Comparison of ENCODE assay signal across 8 mouse cellular contexts in genomic region chr5:31241522-31242034, GRCm38 (mm10). TPM values are rescaled to one million over a fixed set of nuclear protein-coding genes. Genes with fewer than 3 reads are reported as not detected.
DNase-seq lines count a peak whose midpoint lies in the region; ATAC-seq and TF ChIP-seq lines count a peak whose summit lies in the region.

No protein-coding gene starts in this region.

- H3K36me3 ChIP-seq in heart, embryonic 13.5 days = peaks cover 31% of the 10 kb centered on the region
- no peaks in the 10 kb centered on the region for H3K36me3 ChIP-seq in ES-Bruce4 (ENCODE audit: control insufficient read depth, insufficient read depth, low read length, poor library complexity, severe bottlenecking)
- H3K36me3 ChIP-seq in forebrain, postnatal 0 days (ENCODE audit: insufficient read depth) = peaks cover 29% of the 10 kb centered on the region

- H3K4me2 ChIP-seq in heart, embryonic 13.5 days = peak overlapping the region; percentile 81
- H3K4me2 ChIP-seq in forebrain, postnatal 0 days (ENCODE audit: low read depth) = peak overlapping the region; percentile 76

- peak overlapping the region; percentile 99 for H3K27ac ChIP-seq in heart, embryonic 13.5 days (replicated peaks)
- H3K27ac ChIP-seq in ES-Bruce4 (ENCODE audit: insufficient read depth, low read length) = no peak overlapping the region
- peak overlapping the region; percentile 93 for H3K27ac ChIP-seq in forebrain, postnatal 0 days (ENCODE audit: low read depth, low read length)

- no peak for ATAC-seq in heart, embryonic 13.5 days (ENCODE audit: extremely low read depth, insufficient number of reproducible peaks, low FRiP score, low TSS enrichment)
- ATAC-seq in forebrain, postnatal 0 days = no peak
- ATAC-seq in megakaryocyte progenitor cell, adult 5-6 weeks (replicated peaks; ENCODE audit: poor library complexity) = peak; percentile 10; the same call in 1 of the 2 replicates

- no peak for TF ChIP-seq EP300 in ES-Bruce4 (IDR thresholded peaks at IDR 0.05; ENCODE audit: insufficient read depth, low read depth, low read length)

- no peaks in the 10 kb centered on the region for H3K27me3 ChIP-seq in heart, embryonic 13.5 days (replicated peaks)
- no peaks in the 10 kb centered on the region for H3K27me3 ChIP-seq in ES-Bruce4 (ENCODE audit: control insufficient read depth, insufficient read depth, low read length, poor library complexity, severe bottlenecking)
- H3K27me3 ChIP-seq in forebrain, postnatal 0 days (ENCODE audit: insufficient read depth, low read length) = no peaks in the 10 kb centered on the region

- TF ChIP-seq POLR2A in ES-Bruce4 (IDR thresholded peaks at IDR 0.05; ENCODE audit: insufficient read depth, low read length) = no peak

- H3K9me3 ChIP-seq in heart, embryonic 13.5 days = 0 out of 2 replicates have a peak, but pooled peaks cover 2% of the 10 kb centered on the region
- no peaks in the 10 kb centered on the region for H3K9me3 ChIP-seq in ES-Bruce4 (replicated peaks; ENCODE audit: control insufficient read depth, insufficient read depth, low read length, poor library complexity, severe bottlenecking)
- H3K9me3 ChIP-seq in forebrain, postnatal 0 days (ENCODE audit: low read length) = no peaks in the 10 kb centered on the region

- WGBS in heart, embryonic 13.5 days = under 1% methylated on average over 13 of the region's 13 CpGs
- under 1% methylated on average over 13 of the region's 13 CpGs for WGBS in forebrain, postnatal 0 days

- H3K4me3 ChIP-seq in heart, embryonic 13.5 days = peak overlapping the region; percentile 96
- peak overlapping the region; percentile 94 for H3K4me3 ChIP-seq in ES-Bruce4 (ENCODE audit: low read depth, low read length)
- peak overlapping the region; percentile 97 for H3K4me3 ChIP-seq in forebrain, postnatal 0 days (ENCODE audit: low read depth, low read length)

- peaks cover 14% of the 10 kb centered on the region for H3K4me1 ChIP-seq in heart, embryonic 13.5 days
- H3K4me1 ChIP-seq in ES-Bruce4 (ENCODE audit: control insufficient read depth, insufficient read depth, low read length) = no peaks in the 10 kb centered on the region
- peaks cover 7% of the 10 kb centered on the region; the same call in 1 of the 2 replicates for H3K4me1 ChIP-seq in forebrain, postnatal 0 days (ENCODE audit: insufficient read depth)

- DNase-seq in heart, postnatal 25 days (ENCODE audit: low spot score) = no peak
- DNase-seq in forebrain, postnatal 0 days = no peak
- no peak for DNase-seq in thymus, postnatal 25 days
- no peak for DNase-seq in frontal cortex, adult 2 months (ENCODE audit: extremely low spot score in 1 of 2, low spot score in 1 of 2)
- DNase-seq in urinary bladder, postnatal 36 days (ENCODE audit: low spot score in 2 of 2) = no peak

- H3K9ac ChIP-seq in heart, embryonic 13.5 days = peak overlapping the region; percentile 99
- peak overlapping the region; percentile 85 for H3K9ac ChIP-seq in ES-Bruce4 (ENCODE audit: low read depth, poor library complexity, severe bottlenecking)
- H3K9ac ChIP-seq in forebrain, postnatal 0 days = peak overlapping the region; percentile 90

- no peak for TF ChIP-seq CTCF in ES-Bruce4 (IDR thresholded peaks at IDR 0.05; ENCODE audit: low read depth, low read length)
- no peak for TF ChIP-seq CTCF in forebrain, postnatal 0 days (IDR thresholded peaks at IDR 0.05; ENCODE audit: low read depth)

- intact Hi-C loops in heart, postnatal 25 days (cut with DNase I) = loop anchor here (2.0 to 5.0 kb wide), 2 partner anchors 21 to 51 kb away; partner anchors contain the start of genes Ift172 and Ppm1g

RNA-seq across cellular contexts. Expression of gene Gm9970, which starts 0.5 kb away (rescaled TPM):
- 0.68 TPM in 1 of 2 replicates, not detected in the other for polyA plus RNA-seq in heart, embryonic 13.5 days (2015; fragmentation: Nextera tagmentation; extraction: Ambion mirVana)
- not detected for total RNA-seq in heart, postnatal 25 days (2021)
- polyA plus RNA-seq in ES-Bruce4 (2011; ENCODE audit: insufficient read depth, insufficient read length, low read depth, missing spikeins) = not detected in 2 replicates
- 0.62 and 0.92 TPM in 2 replicates for total RNA-seq in forebrain, postnatal 0 days (2014; rRNA removed)
- 0.29 and 0.51 TPM in 2 replicates for polyA plus RNA-seq in forebrain, postnatal 0 days (2015; fragmentation: Nextera tagmentation; extraction: Ambion mirVana)
- total RNA-seq in megakaryocyte progenitor cell, adult 5-6 weeks (2015) = not detected in 2 replicates
- 0.25 TPM in 1 of 2 replicates, not detected in the other for total RNA-seq in megakaryocyte progenitor cell, adult 5-6 weeks (2017)
- polyA plus RNA-seq in frontal cortex, adult 2 months (2012; rRNA removed) = not detected in 2 replicates

RNA-seq across cellular contexts. Expression of gene Nrbp1, which starts 0.9 kb away (rescaled TPM):
- polyA plus RNA-seq in heart, embryonic 13.5 days (2015; fragmentation: Nextera tagmentation; extraction: Ambion mirVana) = 124 and 132 TPM in 2 replicates
- 10 to 100 TPM; 74.3 to 80.5 TPM for total RNA-seq in heart, postnatal 25 days (2021)
- polyA plus RNA-seq in ES-Bruce4 (2011; ENCODE audit: insufficient read depth, insufficient read length, low read depth, missing spikeins) = 55.4 and 68.6 TPM in 2 replicates
- total RNA-seq in forebrain, postnatal 0 days (2014; rRNA removed) = 106 and 132 TPM in 2 replicates
- polyA plus RNA-seq in forebrain, postnatal 0 days (2015; fragmentation: Nextera tagmentation; extraction: Ambion mirVana) = 127 and 133 TPM in 2 replicates
- total RNA-seq in megakaryocyte progenitor cell, adult 5-6 weeks (2015) = 39.2 and 39.4 TPM in 2 replicates
- 77.5 and 98.0 TPM in 2 replicates for total RNA-seq in megakaryocyte progenitor cell, adult 5-6 weeks (2017)
- 99.9 and 116 TPM in 2 replicates for polyA plus RNA-seq in frontal cortex, adult 2 months (2012; rRNA removed)

RNA-seq across cellular contexts. Expression of gene Krtcap3, which starts 9.9 kb away (rescaled TPM):
- 6.0 and 7.4 TPM in 2 replicates for polyA plus RNA-seq in heart, embryonic 13.5 days (2015; fragmentation: Nextera tagmentation; extraction: Ambion mirVana)
- total RNA-seq in heart, postnatal 25 days (2021) = 1 to 10 TPM; 1.3 to 1.7 TPM
- polyA plus RNA-seq in ES-Bruce4 (2011; ENCODE audit: insufficient read depth, insufficient read length, low read depth, missing spikeins) = 15.6 and 17.4 TPM in 2 replicates
- total RNA-seq in forebrain, postnatal 0 days (2014; rRNA removed) = 2.6 and 8.6 TPM in 2 replicates
- 2.2 and 2.5 TPM in 2 replicates for polyA plus RNA-seq in forebrain, postnatal 0 days (2015; fragmentation: Nextera tagmentation; extraction: Ambion mirVana)
- total RNA-seq in megakaryocyte progenitor cell, adult 5-6 weeks (2015) = 1.3 and 2.1 TPM in 2 replicates
- total RNA-seq in megakaryocyte progenitor cell, adult 5-6 weeks (2017) = 3.4 and 4.1 TPM in 2 replicates
- 3.0 and 3.2 TPM in 2 replicates for polyA plus RNA-seq in frontal cortex, adult 2 months (2012; rRNA removed)

RNA-seq across cellular contexts. Expression of gene Ppm1g, which starts 21.1 kb away (rescaled TPM):
- 101 and 107 TPM in 2 replicates for polyA plus RNA-seq in heart, embryonic 13.5 days (2015; fragmentation: Nextera tagmentation; extraction: Ambion mirVana)
- total RNA-seq in heart, postnatal 25 days (2021) = 10 to 100 TPM; 58.5 to 61.7 TPM
- 188 and 225 TPM in 2 replicates for polyA plus RNA-seq in ES-Bruce4 (2011; ENCODE audit: insufficient read depth, insufficient read length, low read depth, missing spikeins)
- 93.4 and 102 TPM in 2 replicates for total RNA-seq in forebrain, postnatal 0 days (2014; rRNA removed)
- 156 and 175 TPM in 2 replicates for polyA plus RNA-seq in forebrain, postnatal 0 days (2015; fragmentation: Nextera tagmentation; extraction: Ambion mirVana)
- total RNA-seq in megakaryocyte progenitor cell, adult 5-6 weeks (2015) = 109 and 131 TPM in 2 replicates
- total RNA-seq in megakaryocyte progenitor cell, adult 5-6 weeks (2017) = 168 and 213 TPM in 2 replicates
- 90.8 and 98.9 TPM in 2 replicates for polyA plus RNA-seq in frontal cortex, adult 2 months (2012; rRNA removed)

RNA-seq across cellular contexts. Expression of gene Zfp513, which starts 39.5 kb away (rescaled TPM):
- 7.3 and 7.5 TPM in 2 replicates for polyA plus RNA-seq in heart, embryonic 13.5 days (2015; fragmentation: Nextera tagmentation; extraction: Ambion mirVana)
- total RNA-seq in heart, postnatal 25 days (2021) = 1 to 10 TPM; 7.3 to 8.1 TPM
- polyA plus RNA-seq in ES-Bruce4 (2011; ENCODE audit: insufficient read depth, insufficient read length, low read depth, missing spikeins) = 25.5 and 25.8 TPM in 2 replicates
- total RNA-seq in forebrain, postnatal 0 days (2014; rRNA removed) = 6.7 and 10.9 TPM in 2 replicates
- polyA plus RNA-seq in forebrain, postnatal 0 days (2015; fragmentation: Nextera tagmentation; extraction: Ambion mirVana) = 10.8 and 11.8 TPM in 2 replicates
- 7.1 and 7.3 TPM in 2 replicates for total RNA-seq in megakaryocyte progenitor cell, adult 5-6 weeks (2015)
- total RNA-seq in megakaryocyte progenitor cell, adult 5-6 weeks (2017) = 4.3 and 4.5 TPM in 2 replicates
- 44.6 and 47.2 TPM in 2 replicates for polyA plus RNA-seq in frontal cortex, adult 2 months (2012; rRNA removed)
